In genomic region chr5:66911068-66911467, GRCm38 (mm10) we compare ENCODE assay signal across 15 mouse cellular contexts.
"Had no signal": no experiment of that assay in that cellular context is flagged by ENCODE, and none has a peak within 500 bp of the region (broad histone marks: within the 10 kb centered on the region; RNA-seq: fewer than 3 reads in every experiment).

No protein-coding gene starts in this region.

- H3K4me3 ChIP-seq: kidney, embryonic 15.5 days; limb, embryonic 13.5 days; megakaryocyte, embryonic 14.5 days; midbrain, embryonic 15.5 days; neural tube, embryonic 12.5 days had no signal

- H3K9ac ChIP-seq: kidney, embryonic 15.5 days; limb, embryonic 13.5 days; liver, embryonic 14.5 days; midbrain, embryonic 15.5 days; neural tube, embryonic 12.5 days had no signal

- DNase-seq: kidney, adult 18-20 months; kidney, postnatal 14 days; left cerebral cortex, postnatal 4 days; right cerebral cortex, postnatal 4 days; spleen, adult 18-20 months; thymus, adult 2 months; thymus, postnatal 4 days had no signal

- H3K27me3 ChIP-seq: kidney, embryonic 15.5 days; limb, embryonic 13.5 days; megakaryocyte, embryonic 14.5 days; midbrain, embryonic 15.5 days; neural tube, embryonic 12.5 days had no signal

- H3K27ac ChIP-seq: kidney, embryonic 15.5 days; limb, embryonic 13.5 days; liver, embryonic 14.5 days; macrophage; midbrain, embryonic 15.5 days; neural tube, embryonic 12.5 days had no signal

- H3K4me1 ChIP-seq: megakaryocyte, embryonic 14.5 days; midbrain, embryonic 15.5 days; neural tube, embryonic 12.5 days had no signal

- H3K9me3 ChIP-seq: kidney, embryonic 15.5 days; midbrain, embryonic 15.5 days; neural tube, embryonic 12.5 days had no signal

- ATAC-seq: midbrain, embryonic 15.5 days had no signal

- H3K4me2 ChIP-seq: kidney, embryonic 15.5 days; limb, embryonic 13.5 days; midbrain, embryonic 11.5 days; midbrain, embryonic 15.5 days; neural tube, embryonic 12.5 days had no signal

- H3K36me3 ChIP-seq: kidney, embryonic 15.5 days; limb, embryonic 13.5 days; midbrain, embryonic 15.5 days; neural tube, embryonic 12.5 days had no signal
